In the genomic region with DNA sequence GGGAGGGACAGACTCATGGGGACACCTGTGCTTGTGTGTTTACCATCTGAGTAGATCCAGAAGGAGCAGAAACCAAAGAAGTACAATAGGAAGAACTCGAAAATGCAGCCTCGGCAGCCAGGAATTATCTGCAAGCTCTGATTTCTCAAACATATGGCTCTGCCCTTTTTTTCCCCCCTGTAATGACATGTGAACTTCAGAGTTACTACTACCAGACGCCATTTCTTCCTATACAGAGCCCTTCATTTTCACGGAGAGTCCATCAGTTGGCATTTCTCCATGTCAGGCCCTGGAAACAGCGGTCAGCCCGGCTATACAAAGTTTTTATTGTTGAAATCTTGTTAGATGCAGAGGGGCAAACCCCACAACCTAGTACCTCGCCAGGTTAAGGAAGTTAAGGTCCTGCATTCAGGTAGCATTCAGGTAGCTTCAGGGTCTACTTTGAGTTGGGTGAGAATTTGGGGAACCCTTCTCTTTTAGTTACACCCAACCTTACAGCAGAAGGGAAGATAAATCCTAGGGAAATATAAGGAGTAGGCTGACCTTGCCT, we compare ENCODE assay signal across 12 mouse cellular contexts. TPM values are rescaled to one million over a fixed set of nuclear protein-coding genes. Genes with fewer than 3 reads are reported as not detected.
A peak's percentile ranks its signal among the peaks of the same experiment; 100 is the strongest.
DNase-seq lines count a peak whose midpoint lies in the region; ATAC-seq and TF ChIP-seq lines count a peak whose summit lies in the region.
"Had no signal": no experiment of that assay in that cellular context is flagged by ENCODE, and none has a peak within 500 bp of the region (broad histone marks: within the 10 kb centered on the region; RNA-seq: fewer than 3 reads in every experiment).

No protein-coding gene starts in this region.

- H3K9ac ChIP-seq in kidney, embryonic 16.5 days (replicated peaks; ENCODE audit: low read length): no peak overlapping the region
- no peak overlapping the region for H3K9ac ChIP-seq in embryonic facial prominence, embryonic 15.5 days
- H3K9ac ChIP-seq in hindbrain, postnatal 0 days (replicated peaks; ENCODE audit: low read length): 0 out of 2 replicates have a peak overlapping the region, but pooled peaks have one; percentile 30
- H3K9ac ChIP-seq in midbrain, postnatal 0 days (replicated peaks; ENCODE audit: low read length, poor library complexity, severe bottlenecking): no peak overlapping the region

- DNase-seq in kidney, adult 11 months: no peak
- DNase-seq in hindbrain, postnatal 0 days (ENCODE audit: low spot score): no peak
- no peak for DNase-seq in midbrain, postnatal 0 days (ENCODE audit: low spot score)
- no peak for DNase-seq in cerebellum, postnatal 36 days
- DNase-seq: layer of hippocampus, adult 9-11 months; right cerebral cortex, adult 18-20 months; thymus, postnatal 25 days had no signal

- TF ChIP-seq CTCF in hindbrain, postnatal 0 days (IDR thresholded peaks at IDR 0.05; ENCODE audit: low read depth): no peak
- TF ChIP-seq CTCF in midbrain, postnatal 0 days (IDR thresholded peaks at IDR 0.05): no peak

- peak overlapping the region; percentile 99 for H3K4me2 ChIP-seq in kidney, embryonic 16.5 days (replicated peaks; ENCODE audit: low read depth, low read length)
- peak overlapping the region; percentile 99 for H3K4me2 ChIP-seq in embryonic facial prominence, embryonic 15.5 days (replicated peaks)
- peak overlapping the region; percentile 98 for H3K4me2 ChIP-seq in hindbrain, postnatal 0 days (ENCODE audit: low read depth, low read length)
- no peak overlapping the region for H3K4me2 ChIP-seq in midbrain, postnatal 0 days (ENCODE audit: low read depth, low read length, poor library complexity, severe bottlenecking)

- no peaks in the 10 kb centered on the region for H3K9me3 ChIP-seq in kidney, embryonic 16.5 days (ENCODE audit: low read length)
- no peaks in the 10 kb centered on the region for H3K9me3 ChIP-seq in embryonic facial prominence, embryonic 15.5 days (replicated peaks)
- H3K9me3 ChIP-seq in hindbrain, postnatal 0 days (ENCODE audit: low read length): no peaks in the 10 kb centered on the region
- no peaks in the 10 kb centered on the region for H3K9me3 ChIP-seq in midbrain, postnatal 0 days (ENCODE audit: low read length)

- H3K4me3 ChIP-seq in kidney, embryonic 16.5 days (ENCODE audit: low read length): peak overlapping the region; percentile 73
- H3K4me3 ChIP-seq in embryonic facial prominence, embryonic 15.5 days (replicated peaks): peak overlapping the region; percentile 75
- H3K4me3 ChIP-seq in hindbrain, postnatal 0 days (ENCODE audit: low read length): peak overlapping the region; percentile 83
- H3K4me3 ChIP-seq in midbrain, postnatal 0 days (ENCODE audit: low read depth, low read length): peak overlapping the region; percentile 87; the same call in 1 of the 2 replicates

- no peaks in the 10 kb centered on the region for H3K36me3 ChIP-seq in kidney, embryonic 16.5 days (ENCODE audit: insufficient read depth, low read length)
- no peaks in the 10 kb centered on the region for H3K36me3 ChIP-seq in embryonic facial prominence, embryonic 15.5 days
- H3K36me3 ChIP-seq in hindbrain, postnatal 0 days (ENCODE audit: insufficient read depth, low read length): no peaks in the 10 kb centered on the region
- H3K36me3 ChIP-seq in midbrain, postnatal 0 days (ENCODE audit: insufficient read depth, low read length): no peaks in the 10 kb centered on the region

- WGBS in kidney, embryonic 16.5 days: 11% methylated on average over 7 of the region's 7 CpGs
- WGBS in embryonic facial prominence, embryonic 15.5 days: 21% methylated on average over 7 of the region's 7 CpGs
- 30% methylated on average over 7 of the region's 7 CpGs for WGBS in hindbrain, postnatal 0 days
- 18% methylated on average over 7 of the region's 7 CpGs for WGBS in midbrain, postnatal 0 days

- peaks cover 58% of the 10 kb centered on the region for H3K27me3 ChIP-seq in kidney, embryonic 16.5 days (ENCODE audit: insufficient read depth, low read length)
- H3K27me3 ChIP-seq in embryonic facial prominence, embryonic 15.5 days: peaks cover 61% of the 10 kb centered on the region
- peaks cover 52% of the 10 kb centered on the region; the same call in 1 of the 2 replicates for H3K27me3 ChIP-seq in hindbrain, postnatal 0 days (ENCODE audit: insufficient read depth, low read length)
- H3K27me3 ChIP-seq in midbrain, postnatal 0 days (ENCODE audit: insufficient read depth, low read length): peaks cover 51% of the 10 kb centered on the region

- ATAC-seq in kidney, embryonic 16.5 days (ENCODE audit: low FRiP score, low TSS enrichment): no peak
- ATAC-seq in embryonic facial prominence, embryonic 15.5 days (ENCODE audit: insufficient number of reproducible peaks, low FRiP score, low TSS enrichment, low read depth): no peak
- ATAC-seq in hindbrain, postnatal 0 days: no peak
- no peak for ATAC-seq in midbrain, postnatal 0 days (ENCODE audit: low FRiP score)
- no peak for ATAC-seq in monocyte, adult 5-6 weeks (replicated peaks; ENCODE audit: insufficient number of reproducible peaks, low FRiP score, low TSS enrichment, poor library complexity, severe bottlenecking)
- ATAC-seq in cerebellum, adult (ENCODE audit: insufficient number of reproducible peaks, low FRiP score, low TSS enrichment): no peak

- peaks cover 21% of the 10 kb centered on the region for H3K4me1 ChIP-seq in kidney, embryonic 16.5 days (ENCODE audit: insufficient read depth, low read length)
- H3K4me1 ChIP-seq in embryonic facial prominence, embryonic 15.5 days: peaks cover 40% of the 10 kb centered on the region
- peaks cover 5% of the 10 kb centered on the region; the same call in 1 of the 2 replicates for H3K4me1 ChIP-seq in hindbrain, postnatal 0 days (ENCODE audit: insufficient read depth, low read length)
- H3K4me1 ChIP-seq in midbrain, postnatal 0 days (ENCODE audit: insufficient read depth, low read length): peaks cover 9% of the 10 kb centered on the region

- no peak overlapping the region for H3K27ac ChIP-seq in kidney, embryonic 16.5 days (ENCODE audit: low read length)
- no peak overlapping the region for H3K27ac ChIP-seq in embryonic facial prominence, embryonic 15.5 days (replicated peaks)
- H3K27ac ChIP-seq in hindbrain, postnatal 0 days: no peak overlapping the region
- H3K27ac ChIP-seq in midbrain, postnatal 0 days (ENCODE audit: low read depth, low read length): no peak overlapping the region
- H3K27ac ChIP-seq: macrophage had no signal

RNA-seq across cellular contexts. Expression of gene Tshz3, which starts 3.2 kb away (rescaled TPM):
- 11.7 and 17.6 TPM in 2 replicates for polyA plus RNA-seq in kidney, embryonic 16.5 days (2015; fragmentation: Nextera tagmentation; extraction: Ambion mirVana)
- polyA plus RNA-seq in embryonic facial prominence, embryonic 15.5 days (2015; fragmentation: Nextera tagmentation; extraction: Ambion mirVana): 12.0 and 14.4 TPM in 2 replicates
- 25.3 and 28.4 TPM in 2 replicates for total RNA-seq in hindbrain, postnatal 0 days (2014; rRNA removed)
- 14.6 and 18.1 TPM in 2 replicates for polyA plus RNA-seq in hindbrain, postnatal 0 days (2015; fragmentation: Nextera tagmentation; extraction: Ambion mirVana)
- 11.1 and 11.9 TPM in 2 replicates for total RNA-seq in midbrain, postnatal 0 days (2014; rRNA removed)
- 5.1 and 6.7 TPM in 2 replicates for polyA plus RNA-seq in midbrain, postnatal 0 days (2015; fragmentation: Nextera tagmentation; extraction: Ambion mirVana)
- 1.3 to 12.4 TPM (median 2.1 TPM) in 3 replicates for total RNA-seq in monocyte, adult 5-6 weeks (2017)
- polyA plus RNA-seq: macrophage had no signal
